Mouse (Mus musculus): ENCODE results near the gene Fmnl1.

Gene Fmnl1

DNA sequence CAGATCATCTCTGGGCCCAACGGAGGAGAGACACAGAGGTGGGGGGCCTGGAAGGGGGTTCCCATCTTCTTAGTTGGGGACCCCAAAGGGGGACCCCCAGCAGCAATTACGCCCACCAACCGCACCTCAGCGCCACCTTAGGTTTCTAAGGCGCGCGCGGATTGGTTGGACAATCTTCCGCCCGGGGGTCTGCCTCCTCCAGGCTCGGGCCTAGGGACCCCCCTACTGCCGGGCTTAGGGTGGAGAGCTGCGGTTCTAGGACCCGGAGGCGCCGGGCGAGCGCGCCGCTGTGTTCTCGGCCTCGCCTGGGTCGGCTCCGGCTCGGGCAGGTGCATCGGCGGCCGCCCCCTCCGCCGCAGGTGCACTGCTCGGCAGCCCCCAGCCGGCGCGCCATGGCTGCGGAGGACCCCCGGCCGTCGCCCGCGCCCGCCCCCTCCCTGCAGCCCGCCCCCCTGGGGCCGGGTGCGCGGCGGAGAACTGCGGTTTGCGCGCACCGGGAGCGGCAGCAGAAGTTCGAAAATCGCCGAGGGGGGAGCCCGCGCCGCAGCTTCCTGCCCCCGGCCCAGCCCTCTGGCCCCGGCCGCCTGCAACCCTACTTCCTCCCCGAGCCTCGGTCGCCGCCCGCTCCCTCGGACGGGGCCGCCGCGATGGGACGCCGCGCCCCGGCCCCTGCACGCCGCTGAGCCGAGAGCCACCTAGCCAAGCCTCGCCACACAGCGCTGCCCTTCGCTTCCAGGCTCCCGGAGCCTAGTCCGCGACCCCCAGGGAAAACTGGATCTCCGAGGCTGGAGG, at the start of gene Fmnl1:
Gene Fmnl1 (plus strand): TSS at position 614 of the 792 bp plus-strand sequence.
- DNase-seq, result peak; percentile 58

DNA sequence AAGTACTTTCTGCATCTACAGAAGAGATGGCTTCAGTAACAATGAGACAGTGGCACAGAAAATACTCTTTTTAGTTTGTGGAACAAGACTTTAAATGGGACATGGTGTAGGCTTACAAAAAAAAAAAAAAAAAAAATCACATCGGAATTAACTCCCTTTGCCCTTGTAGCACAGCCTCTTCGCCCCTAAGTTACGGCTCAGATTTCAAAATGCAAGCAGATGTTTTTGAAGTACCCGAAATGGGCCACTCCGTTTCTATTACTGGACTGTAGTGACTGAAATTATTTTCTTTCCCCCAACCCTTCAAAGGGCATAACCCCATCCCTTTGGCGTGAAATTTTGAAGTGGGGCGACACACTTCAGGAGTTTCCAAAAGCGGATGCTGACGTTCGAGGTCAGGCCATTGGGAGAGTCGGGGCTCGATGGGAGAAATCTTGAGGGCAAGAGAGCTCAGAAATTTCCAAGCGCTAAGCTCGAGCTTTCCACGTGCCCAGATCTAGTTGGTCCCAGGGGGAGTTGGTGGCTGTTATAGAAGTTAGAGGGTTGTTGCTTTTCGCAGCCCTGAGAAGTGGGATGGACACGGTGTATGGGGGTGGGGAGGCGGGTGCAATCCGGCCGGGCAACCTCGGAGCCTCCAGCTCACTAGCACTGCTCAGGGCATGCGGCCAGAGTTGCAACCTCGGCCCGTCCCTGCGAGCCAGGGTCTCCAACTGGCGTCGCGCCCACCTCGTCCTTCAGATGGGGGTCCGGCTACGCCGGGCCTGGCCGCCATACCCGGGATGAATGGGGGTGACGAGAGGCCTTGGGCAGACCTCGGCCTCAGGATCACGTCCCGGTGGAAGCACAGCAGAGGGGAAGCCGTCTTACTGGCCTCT, 39.0 kb upstream of the Fmnl1 start, which contains the start of gene Hexim2:
Gene Hexim2 (plus strand): TSS at position 729 of the 875 bp plus-strand sequence.
- DNase-seq, result peak; percentile 62

DNA sequence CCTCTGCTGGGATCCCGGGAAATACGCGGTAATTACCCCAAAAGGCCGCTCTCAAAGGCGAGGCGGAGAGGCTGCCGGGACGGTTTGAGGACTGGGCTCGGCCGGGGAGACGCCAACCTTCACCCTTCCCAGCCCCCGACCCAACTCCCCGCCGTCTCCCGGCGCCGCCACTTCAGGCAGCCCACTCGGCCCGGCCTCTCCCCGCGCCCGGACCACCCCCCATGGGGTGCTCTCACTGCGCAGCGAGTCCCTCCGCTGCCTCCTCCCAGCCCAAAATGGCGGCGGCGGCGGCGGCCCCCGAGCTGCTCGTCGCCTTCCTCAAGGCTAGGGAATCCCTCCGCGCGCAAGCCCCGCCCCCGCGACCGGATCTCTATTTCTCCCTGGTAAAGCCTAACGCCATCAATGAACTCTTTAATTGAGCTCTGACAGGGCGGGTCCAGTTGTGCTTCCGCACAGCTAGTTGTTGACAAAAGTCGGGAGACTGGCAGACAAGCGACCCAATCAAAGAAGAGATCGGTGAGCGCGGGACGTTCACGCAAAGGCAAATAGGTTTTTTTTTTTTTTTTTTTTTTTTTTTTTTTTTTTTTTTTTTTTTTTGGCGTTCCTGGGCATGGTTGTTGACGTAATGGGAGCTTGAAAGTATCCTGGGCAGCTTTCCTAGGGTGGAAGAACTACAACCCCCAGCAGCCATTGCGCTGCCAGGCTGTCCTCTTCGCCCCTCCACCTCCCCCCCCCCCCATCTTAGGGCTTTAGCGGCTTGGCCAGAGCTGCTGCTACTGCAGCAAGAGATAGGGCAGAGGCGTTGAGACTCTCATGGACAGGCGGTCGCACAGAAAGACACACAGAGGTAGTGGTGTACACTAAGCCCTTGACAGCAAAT, 38.1 kb upstream of the Fmnl1 start:
- peak; percentile 100 for DNase-seq

DNA sequence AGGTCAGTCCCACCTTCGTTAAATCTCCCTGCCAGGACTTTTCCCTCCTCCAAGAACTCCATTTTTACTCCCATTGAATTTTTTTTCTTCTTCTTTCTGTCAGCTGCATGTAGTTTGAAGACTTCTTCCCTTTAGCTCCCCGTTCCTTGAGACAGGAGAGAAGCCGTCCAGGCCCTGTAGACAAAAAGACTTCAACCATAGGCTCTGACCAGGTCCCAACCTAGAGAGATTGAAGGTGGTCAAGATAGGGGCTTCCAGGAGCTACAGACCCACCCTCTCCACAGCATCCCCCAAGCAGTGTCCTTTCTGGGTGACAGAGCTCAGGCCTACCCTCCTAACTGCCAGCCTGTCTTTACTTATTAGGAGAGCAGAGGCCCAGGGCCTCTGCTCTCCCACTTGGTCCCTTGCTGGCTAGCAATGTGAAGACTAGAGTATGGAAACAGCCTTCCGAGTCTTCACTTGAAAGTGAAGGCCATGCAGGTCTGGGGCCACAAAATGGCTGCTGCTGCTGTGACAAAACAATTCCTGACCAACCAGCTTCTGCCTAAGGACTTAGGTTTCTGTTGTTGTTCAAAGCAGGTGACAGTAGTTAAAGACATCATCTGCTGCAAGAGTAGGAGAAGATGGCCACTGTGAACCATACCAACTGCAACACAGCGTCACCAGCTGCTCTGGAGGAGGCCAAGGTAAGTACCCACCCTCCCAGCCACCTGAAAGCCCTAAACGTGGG, 37.3 kb upstream of the Fmnl1 start:
- DNase-seq, result no peak

DNA sequence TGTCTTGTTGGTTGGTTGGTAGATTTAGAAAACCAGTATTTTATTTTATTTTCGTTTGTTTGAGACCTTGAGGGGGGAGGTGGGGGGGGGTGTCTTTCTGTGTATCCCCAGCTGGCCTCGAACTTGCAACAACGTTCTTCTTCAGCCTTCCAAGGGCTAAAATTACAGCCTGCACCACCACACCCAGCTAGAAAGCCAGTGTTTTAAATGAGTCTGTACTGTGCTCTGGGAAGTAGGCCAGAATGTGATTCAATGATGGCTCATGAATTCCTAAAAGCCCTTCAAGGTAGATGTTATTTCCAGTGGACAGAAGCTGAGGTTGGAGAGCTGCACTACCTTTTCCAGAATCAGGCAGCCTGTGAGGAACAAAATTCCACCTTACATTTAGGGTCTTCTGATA, 36.7 kb upstream of the Fmnl1 start:
- DNase-seq, result no peak

DNA sequence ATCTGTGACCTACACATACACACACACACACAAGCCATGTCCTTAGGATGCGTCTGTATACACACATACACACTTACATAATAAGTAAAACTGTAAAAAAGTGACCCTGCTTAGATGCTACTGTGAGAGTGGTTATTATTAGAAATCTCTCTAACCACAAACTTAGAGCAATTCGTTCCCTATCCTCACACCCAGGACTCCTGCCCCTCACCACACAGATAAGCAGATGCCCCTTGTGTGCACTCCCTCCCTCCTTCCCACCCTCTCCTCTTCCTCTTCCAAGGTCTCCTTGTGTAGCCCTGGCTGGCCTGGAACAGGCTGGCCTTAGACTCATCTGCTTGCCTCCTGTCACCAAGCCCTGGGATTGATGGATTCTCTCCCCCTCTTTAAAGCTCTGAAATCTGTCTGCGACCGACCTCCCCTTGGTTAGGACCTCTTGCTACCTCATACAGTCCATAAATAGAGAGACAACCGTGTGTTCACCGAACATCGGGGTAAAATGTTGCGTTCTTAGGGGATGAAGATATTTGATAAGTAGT, 34.8 kb upstream of the Fmnl1 start:
- no peak for DNase-seq

DNA sequence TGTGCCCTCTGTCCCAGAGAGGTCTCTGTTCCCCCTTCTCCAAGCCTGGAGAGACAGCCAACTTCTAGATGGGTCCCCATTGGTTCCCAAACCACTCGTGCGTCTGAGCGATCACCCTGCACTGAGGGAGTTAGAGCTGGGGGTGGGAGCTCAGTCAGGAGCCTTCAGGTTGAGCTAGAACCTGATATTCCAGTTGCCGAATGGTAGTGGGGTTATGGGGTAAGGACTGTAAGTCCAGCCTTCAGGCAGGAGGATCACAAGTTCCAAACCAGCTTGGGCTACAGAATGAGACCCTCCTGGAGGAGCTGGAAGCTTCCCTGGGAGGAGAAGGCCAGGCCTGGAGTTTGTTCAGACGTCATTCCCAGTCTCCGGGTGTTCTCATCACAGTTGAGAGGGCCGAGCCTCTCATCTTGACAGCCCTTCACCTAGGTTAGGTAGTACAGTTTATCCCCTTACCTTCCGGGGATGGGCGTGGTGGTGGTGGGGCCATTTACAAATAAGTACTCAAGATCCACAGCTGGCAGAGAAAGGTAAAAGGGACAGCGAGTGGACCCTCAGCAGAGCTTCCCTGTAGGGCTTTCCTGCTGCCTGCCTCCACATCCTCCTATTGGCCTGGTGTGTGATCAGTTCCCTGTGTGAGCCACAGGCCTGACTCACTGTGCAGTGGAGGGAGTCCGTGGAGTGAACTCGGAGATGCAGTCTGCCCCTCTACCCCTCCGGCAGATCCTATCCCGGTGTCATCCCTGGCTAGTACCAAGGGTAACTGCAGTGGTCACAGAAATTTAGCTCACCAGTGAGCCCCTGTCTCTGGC, 30.8 kb upstream of the Fmnl1 start:
- DNase-seq, result no peak

DNA sequence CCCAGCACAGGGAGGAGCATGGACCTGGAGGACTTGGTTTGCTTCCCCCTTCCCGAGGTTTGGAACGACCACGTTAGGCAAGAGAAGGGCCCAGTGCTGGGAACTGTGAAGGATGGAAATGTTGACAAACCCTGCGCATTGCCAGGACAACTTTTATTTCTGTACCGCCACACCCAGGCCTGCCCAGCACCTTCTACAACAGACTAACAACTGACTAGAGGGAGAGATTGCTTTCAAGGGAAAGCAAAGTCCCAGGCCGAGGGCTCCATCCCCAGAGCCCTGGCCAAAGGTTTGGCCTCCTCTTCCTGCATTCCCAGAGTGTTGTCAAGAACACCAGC, 30.2 kb upstream of the Fmnl1 start:
- no peak for DNase-seq

DNA sequence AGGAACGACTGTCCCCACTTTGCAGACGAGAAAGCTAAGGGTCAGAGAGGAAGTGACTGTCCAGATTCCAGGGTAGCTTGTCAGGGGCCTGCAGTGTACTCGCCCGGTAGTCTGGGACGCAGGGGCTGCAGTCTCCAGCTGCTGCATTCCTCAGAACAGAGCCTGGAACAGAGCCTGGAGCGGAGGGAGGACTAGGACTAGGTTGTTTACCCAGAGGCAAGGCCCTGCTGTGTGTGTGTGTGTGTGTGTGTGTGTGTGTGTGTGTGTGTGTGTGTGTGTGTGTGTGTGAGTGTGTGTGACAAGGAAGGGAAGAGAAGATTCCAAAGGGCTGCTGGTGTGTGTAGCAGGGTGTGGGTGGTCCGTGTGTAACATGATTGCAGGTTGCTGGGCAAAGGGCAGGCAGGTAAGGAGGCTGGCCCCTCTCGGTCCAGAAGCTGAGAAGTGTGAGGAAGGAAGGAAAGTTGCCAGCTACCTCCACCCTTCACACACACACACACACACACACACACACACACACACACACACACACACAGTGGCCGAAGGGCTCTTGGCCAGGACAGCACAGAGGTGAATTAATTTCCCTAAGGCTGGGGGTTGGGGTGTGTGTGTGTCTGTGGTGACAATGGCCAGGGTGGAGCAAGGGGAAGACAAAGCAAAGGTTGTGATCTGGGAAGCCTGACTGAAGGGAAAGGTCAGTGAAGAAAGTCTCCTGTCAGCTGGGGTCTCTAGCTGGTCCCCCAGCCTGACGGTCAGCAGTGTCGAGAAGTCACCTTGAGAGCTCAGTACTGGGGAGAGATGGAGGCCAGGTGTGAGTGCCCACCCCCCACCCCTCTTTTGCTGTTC, 29.6 kb upstream of the Fmnl1 start:
- peak; percentile 74 for DNase-seq

DNA sequence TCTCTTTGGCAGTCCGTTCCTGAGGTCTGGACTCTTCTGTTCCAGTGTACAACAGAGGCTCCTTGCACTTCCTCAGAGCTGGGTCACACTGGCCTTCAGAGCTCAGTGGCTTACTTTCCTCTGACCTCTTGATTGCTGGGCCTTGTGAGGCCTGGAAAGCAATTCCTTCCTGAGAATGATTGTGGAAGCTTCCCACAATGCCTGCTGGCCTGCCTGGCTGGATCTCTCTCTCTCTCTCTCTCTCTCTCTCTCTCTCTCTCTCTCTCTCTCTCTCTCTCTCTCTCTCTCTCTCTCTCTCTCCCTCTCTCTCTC, 29.0 kb upstream of the Fmnl1 start:
- peak; percentile 51 for DNase-seq

DNA sequence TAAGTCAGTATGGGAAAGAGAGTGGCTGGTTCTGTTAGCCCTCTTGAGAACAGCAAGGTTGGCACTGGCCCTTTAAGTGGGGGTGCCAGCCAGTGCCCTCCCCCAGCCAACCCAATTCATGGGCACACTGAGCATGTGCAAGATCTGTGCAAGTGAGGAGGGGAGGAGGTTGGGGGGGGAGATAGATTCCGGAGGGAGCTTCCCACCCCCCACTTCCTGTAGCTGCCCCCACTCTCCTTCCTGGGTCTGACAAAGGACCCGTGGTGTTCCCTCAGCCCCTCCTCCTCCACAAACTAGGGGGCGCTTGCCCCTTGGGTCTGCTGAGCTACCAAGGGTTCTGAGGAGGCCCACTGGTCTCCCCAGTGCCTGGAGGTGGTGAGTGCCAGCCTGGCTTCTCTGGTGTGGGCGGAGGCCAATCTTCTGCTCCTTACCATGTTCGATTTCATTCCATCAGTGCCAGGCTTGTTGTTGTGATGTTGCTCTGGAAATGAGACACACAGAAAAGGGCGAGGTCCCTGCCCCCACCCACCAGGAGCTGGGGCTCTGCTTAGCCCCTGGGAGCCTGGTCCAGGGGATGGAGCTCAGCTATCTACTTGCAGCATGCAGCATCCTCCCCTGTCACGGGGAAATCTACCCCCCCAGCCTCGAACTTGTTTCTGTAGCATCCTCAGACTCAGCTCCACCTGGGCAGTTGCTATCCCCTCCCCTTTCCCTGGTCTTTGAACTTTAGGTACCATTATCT, 28.3 kb upstream of the Fmnl1 start:
- DNase-seq, result peak; percentile 86

DNA sequence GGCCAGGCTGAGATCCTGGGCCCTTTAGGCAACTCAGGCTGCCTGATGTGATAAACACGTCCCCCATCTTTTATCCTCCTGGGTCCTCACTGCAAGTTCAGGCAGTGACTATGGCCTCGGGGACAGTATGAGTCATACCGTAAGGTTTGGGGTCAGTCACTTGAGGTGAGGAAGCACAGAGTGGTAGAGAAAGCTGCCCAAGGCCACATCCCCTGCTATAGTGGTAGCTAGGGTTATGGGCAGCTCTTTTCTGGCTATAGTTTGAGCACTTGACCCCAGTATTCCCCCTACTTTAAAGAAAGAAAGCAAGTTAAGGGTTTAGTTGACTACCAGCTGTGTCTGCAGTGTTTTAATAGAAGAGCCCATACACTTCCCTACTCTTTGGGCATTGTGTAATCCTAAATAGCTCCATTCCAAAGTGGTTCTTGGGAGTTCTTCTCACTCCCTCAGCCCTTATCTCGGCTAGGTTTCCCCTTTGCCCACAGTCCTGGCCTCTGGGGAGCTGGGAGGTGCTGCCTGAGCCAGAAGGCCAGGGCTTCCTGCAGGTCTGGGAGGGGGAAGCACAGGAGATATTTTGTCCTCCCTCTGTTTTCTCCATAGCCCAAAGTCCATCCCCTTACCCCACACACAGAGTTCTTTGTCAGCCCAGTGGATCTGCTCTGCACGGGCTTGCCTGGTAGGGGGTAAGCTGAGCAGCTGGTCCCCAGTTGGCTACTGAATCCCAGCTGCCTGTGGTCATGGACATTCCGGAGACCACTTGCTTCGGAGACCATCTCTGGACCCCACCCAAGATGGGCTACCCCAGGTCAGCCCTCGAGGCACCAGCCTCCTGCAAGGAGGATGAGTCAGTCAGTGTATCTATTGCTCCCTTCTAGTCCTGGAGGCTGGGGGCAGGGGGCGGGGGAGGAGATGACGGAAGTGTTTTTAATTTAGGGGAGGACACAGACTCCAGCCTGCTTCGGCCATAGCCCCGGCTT, 26.3 kb upstream of the Fmnl1 start:
- no peak for DNase-seq

DNA sequence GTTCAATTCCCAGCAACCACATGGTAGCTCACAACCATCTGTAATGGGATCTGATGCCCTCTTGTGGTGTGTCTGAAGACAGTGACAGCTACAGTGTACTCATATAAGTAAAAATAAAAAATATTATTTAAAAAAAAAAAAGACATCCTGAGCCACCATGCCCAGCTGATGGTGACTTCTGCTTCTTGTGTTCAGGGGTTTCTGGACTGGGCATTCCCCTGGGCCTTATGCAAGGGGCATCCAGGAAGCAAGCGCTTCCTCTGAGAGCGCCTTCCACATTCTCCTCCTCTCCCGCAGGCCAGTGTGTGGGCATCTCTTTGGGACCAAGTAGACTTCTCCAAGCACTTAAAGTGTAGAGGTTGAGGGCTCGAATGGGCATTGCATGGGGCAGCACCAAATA, 24.5 kb upstream of the Fmnl1 start:
- no peak for DNase-seq

DNA sequence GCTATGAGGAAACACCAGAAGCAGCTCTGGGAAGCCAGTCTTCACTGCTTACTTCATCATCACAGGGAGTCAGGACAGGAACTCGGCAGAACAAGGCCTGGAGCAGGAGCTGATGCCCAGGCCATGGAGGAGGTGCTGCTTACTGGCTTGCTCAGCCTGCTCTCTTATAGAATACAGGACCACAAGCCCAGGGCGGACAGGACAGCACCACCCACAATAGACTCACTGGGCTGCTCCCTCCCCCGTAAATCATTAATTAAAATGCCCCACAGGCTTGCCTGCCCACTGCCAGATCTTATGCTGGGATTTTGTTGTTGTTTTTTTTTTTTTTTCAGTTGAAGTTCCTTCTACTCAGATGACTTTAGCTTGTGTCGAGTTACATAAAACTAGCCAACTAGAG, 23.1 kb upstream of the Fmnl1 start:
- DNase-seq, result peak; percentile 85

DNA sequence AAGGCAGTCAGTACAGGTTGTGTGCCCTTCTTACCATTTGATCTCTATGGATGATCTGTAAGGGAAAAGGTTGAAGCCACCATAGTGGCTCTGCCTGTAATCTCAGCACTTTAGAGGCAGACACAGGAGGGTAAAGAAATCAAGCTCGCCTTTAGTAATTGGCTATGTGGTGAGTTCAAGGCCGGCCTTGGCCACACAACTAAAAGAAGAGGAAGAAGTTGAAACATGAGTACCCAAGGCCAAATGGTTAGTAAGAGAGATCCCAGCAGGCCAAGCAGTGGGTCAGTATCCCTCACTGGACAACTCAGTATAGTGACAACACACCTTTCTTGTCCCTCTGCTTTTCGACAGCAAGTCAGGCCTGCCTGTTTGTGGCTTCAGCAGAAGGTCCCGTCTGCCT, 21.1 kb upstream of the Fmnl1 start:
- no peak for DNase-seq

DNA sequence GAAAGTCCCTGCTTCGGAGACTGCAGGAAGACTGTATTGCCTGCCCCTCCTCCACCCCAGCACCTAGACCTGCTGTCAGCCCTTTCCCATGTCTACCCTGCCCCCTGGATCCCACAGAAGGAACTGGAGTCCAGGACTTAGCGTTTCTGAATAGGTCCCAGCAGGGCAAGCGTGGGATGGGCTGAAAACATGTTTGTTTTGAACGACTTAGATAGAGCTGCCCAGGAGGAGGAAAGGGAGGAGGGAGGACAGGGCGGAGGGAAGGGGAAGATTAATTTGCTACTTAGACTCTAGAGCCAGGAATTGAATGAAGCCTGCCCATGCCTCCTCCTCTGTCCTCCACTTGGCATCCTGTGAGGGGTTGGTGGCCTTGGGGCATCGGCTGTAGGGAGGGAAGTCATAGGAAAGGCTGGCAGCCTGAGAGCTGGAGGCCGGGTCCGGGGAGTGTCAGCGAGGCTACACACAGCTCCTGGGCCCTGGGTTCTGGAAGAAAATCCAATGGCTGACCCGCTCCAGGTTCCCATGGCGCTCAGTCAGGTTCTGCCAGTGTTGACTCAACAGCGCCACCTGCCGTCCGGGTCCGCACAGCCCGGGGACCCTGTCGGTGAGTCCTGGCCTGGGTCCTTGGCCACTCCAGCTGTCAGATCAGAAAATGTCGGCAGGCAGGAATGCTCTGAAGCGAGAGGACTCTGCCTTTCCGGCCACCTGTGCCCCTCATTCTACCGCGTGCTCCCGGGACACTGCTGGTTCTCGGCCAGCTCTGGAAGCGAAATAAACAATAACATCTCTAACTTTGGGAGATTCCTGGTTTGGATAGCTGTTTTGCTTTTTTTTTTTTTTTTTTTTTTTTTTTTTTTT, 12.1 kb upstream of the Fmnl1 start:
- peak; percentile 98 for DNase-seq

DNA sequence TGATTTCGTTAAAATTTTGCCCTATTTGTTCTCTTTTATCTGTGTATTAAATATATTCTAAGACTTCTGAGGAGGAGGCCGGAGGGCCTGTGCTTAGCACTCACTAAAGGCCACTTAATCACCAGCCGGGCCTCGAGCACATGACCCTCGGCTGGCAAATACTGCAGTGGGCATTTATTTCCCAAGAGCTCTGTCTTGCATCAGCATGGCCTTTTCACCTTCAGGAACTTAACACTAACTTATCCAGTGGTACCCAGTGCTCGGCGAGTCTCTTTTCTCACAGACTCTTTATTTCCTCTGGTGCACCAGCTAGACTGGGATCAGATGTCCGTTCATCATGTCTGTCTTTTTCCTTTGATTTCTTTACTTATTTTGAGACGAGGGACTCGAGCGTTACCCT, 10.2 kb upstream of the Fmnl1 start:
- no peak for DNase-seq
